Mouse (Mus musculus): Measurements from ENCODE around the gene Nfix. TPM values are rescaled to one million over a fixed set of nuclear protein-coding genes. Genes with fewer than 3 reads are reported as not detected.

Nfix gene
- polyA plus RNA-seq, 1 experiment from 2014 or later = 61.4 TPM

- Histone ChIP-seq H3K9ac (peak overlapping the region; percentile 10; the same call in 1 of the 2 replicates), H3K4me2 (replicated peaks) (peak overlapping the region; percentile 40), H3K4me1 (peaks cover 98% of the 10 kb centered on the region), H3K27me3 (peaks cover 27% of the 10 kb centered on the region), H3K9me3 (replicated peaks) (no peaks in the 10 kb centered on the region), H3K36me3 (no peaks in the 10 kb centered on the region), H3K4me3 (replicated peaks) (peak overlapping the region; percentile 19), H3K27ac (replicated peaks) (no peak overlapping the region; the same call in 1 of the 2 replicates)
- 20% methylated on average over 33 of the region's 33 CpGs for WGBS
- no peak for ATAC-seq (ENCODE audit: insufficient number of reproducible peaks, low FRiP score, low TSS enrichment, low read depth)
These were observed 16.1 kb downstream of the Nfix start for GRCm38 (mm10) chr8:84783919-84784581.

GRCm38 (mm10) chr8:84783198-84783918 is 16.8 kb downstream of the Nfix start:
- H3K27me3 ChIP-seq = peaks cover 27% of the 10 kb centered on the region

GRCm38 (mm10) chr8:84782680-84783079 is 17.5 kb downstream of the Nfix start:
- H3K4me1 ChIP-seq = peaks cover 97% of the 10 kb centered on the region
- no peaks in the 10 kb centered on the region for H3K9me3 ChIP-seq (replicated peaks)
- no peak overlapping the region for H3K4me3 ChIP-seq (replicated peaks)
- no peaks in the 10 kb centered on the region for H3K36me3 ChIP-seq
- peak overlapping the region; percentile 65 for H3K27ac ChIP-seq (replicated peaks)
- 43% methylated on average over 10 of the region's 10 CpGs for whole genome bisulfite sequencing
- H3K4me2 ChIP-seq (replicated peaks) = no peak overlapping the region; the same call in 1 of the 2 replicates
- H3K27me3 ChIP-seq = peaks cover 33% of the 10 kb centered on the region
- no peak for ATAC-seq (ENCODE audit: insufficient number of reproducible peaks, low FRiP score, low TSS enrichment, low read depth)
- no peak overlapping the region for H3K9ac ChIP-seq

More at GRCm38 (mm10) chr8:84783198-84783918, 16.8 kb downstream of the Nfix start:
- Histone ChIP-seq H3K4me1 (peaks cover 98% of the 10 kb centered on the region), H3K4me3 (replicated peaks) (no peak overlapping the region), H3K9ac (no peak overlapping the region), H3K9me3 (replicated peaks) (no peaks in the 10 kb centered on the region), H3K4me2 (replicated peaks) (no peak overlapping the region), H3K27ac (replicated peaks) (peak overlapping the region; percentile 65; the same call in 1 of the 2 replicates), H3K36me3 (no peaks in the 10 kb centered on the region)
- ATAC-seq (ENCODE audit: insufficient number of reproducible peaks, low FRiP score, low TSS enrichment, low read depth) = no peak
- WGBS = 44% methylated on average over 11 of the region's 11 CpGs

GRCm38 (mm10) chr8:84781686-84782505 is 18.2 kb downstream of the Nfix start:
- WGBS = 23% methylated on average over 5 of the region's 5 CpGs
- H3K4me3 ChIP-seq (replicated peaks) = no peak overlapping the region
- H3K4me1 ChIP-seq = peaks cover 89% of the 10 kb centered on the region
- no peaks in the 10 kb centered on the region for H3K36me3 ChIP-seq
- H3K27ac ChIP-seq (replicated peaks) = peak overlapping the region; percentile 67
- H3K9me3 ChIP-seq (replicated peaks) = no peaks in the 10 kb centered on the region
- H3K27me3 ChIP-seq = peaks cover 30% of the 10 kb centered on the region
- no peak for ATAC-seq (ENCODE audit: insufficient number of reproducible peaks, low FRiP score, low TSS enrichment, low read depth)
- no peak overlapping the region; the same call in 1 of the 2 replicates for H3K4me2 ChIP-seq (replicated peaks)
- H3K9ac ChIP-seq = no peak overlapping the region

- Histone ChIP-seq H3K36me3 (no peaks in the 10 kb centered on the region), H3K9ac (no peak overlapping the region), H3K4me3 (replicated peaks) (no peak overlapping the region), H3K27ac (replicated peaks) (peak overlapping the region; percentile 67), H3K9me3 (replicated peaks) (no peaks in the 10 kb centered on the region), H3K4me1 (peaks cover 87% of the 10 kb centered on the region), H3K27me3 (peaks cover 26% of the 10 kb centered on the region), H3K4me2 (replicated peaks) (no peak overlapping the region; the same call in 1 of the 2 replicates)
- ATAC-seq (ENCODE audit: insufficient number of reproducible peaks, low FRiP score, low TSS enrichment, low read depth) = no peak
- WGBS = 39% methylated on average over 6 of the region's 6 CpGs
These were observed 19.0 kb downstream of the Nfix start for GRCm38 (mm10) chr8:84780949-84781680.

GRCm38 (mm10) chr8:84780225-84780555 is 20.0 kb downstream of the Nfix start:
- Histone ChIP-seq H3K27me3 (peaks cover 23% of the 10 kb centered on the region), H3K9me3 (replicated peaks) (no peaks in the 10 kb centered on the region), H3K4me2 (replicated peaks) (peak overlapping the region; percentile 31), H3K4me3 (replicated peaks) (no peak overlapping the region), H3K36me3 (no peaks in the 10 kb centered on the region), H3K27ac (replicated peaks) (peak overlapping the region; percentile 67), H3K9ac (no peak overlapping the region), H3K4me1 (peaks cover 88% of the 10 kb centered on the region)
- WGBS = 41% methylated on average over 13 of the region's 13 CpGs
- ATAC-seq (ENCODE audit: insufficient number of reproducible peaks, low FRiP score, low TSS enrichment, low read depth) = no peak

GRCm38 (mm10) chr8:84779519-84780224 is 20.5 kb downstream of the Nfix start:
- Histone ChIP-seq H3K9ac (no peak overlapping the region), H3K27ac (replicated peaks) (peak overlapping the region; percentile 67), H3K4me1 (peaks cover 86% of the 10 kb centered on the region)

GRCm38 (mm10) chr8:84778638-84779380 is 21.3 kb downstream of the Nfix start:
- H3K4me3 ChIP-seq (replicated peaks) = no peak overlapping the region
- H3K27ac ChIP-seq (replicated peaks) = peak overlapping the region; percentile 67; the same call in 1 of the 2 replicates
- H3K27me3 ChIP-seq = peaks cover 13% of the 10 kb centered on the region
- peaks cover 82% of the 10 kb centered on the region for H3K4me1 ChIP-seq
- H3K4me2 ChIP-seq (replicated peaks) = peak overlapping the region; percentile 31; the same call in 1 of the 2 replicates
- 36% methylated on average over 11 of the region's 11 CpGs for WGBS
- no peaks in the 10 kb centered on the region for H3K36me3 ChIP-seq
- no peaks in the 10 kb centered on the region for H3K9me3 ChIP-seq (replicated peaks)
- no peak for ATAC-seq (ENCODE audit: insufficient number of reproducible peaks, low FRiP score, low TSS enrichment, low read depth)
- no peak overlapping the region for H3K9ac ChIP-seq

More at GRCm38 (mm10) chr8:84779519-84780224, 20.5 kb downstream of the Nfix start:
- H3K4me2 ChIP-seq (replicated peaks) = peak overlapping the region; percentile 31
- H3K9me3 ChIP-seq (replicated peaks) = no peaks in the 10 kb centered on the region
- H3K27me3 ChIP-seq = peaks cover 19% of the 10 kb centered on the region
- no peaks in the 10 kb centered on the region for H3K36me3 ChIP-seq
- 34% methylated on average over 19 of the region's 19 CpGs for WGBS
- no peak for ATAC-seq (ENCODE audit: insufficient number of reproducible peaks, low FRiP score, low TSS enrichment, low read depth)
- H3K4me3 ChIP-seq (replicated peaks) = no peak overlapping the region

GRCm38 (mm10) chr8:84777899-84778637 is 22.1 kb downstream of the Nfix start:
- Histone ChIP-seq H3K4me2 (replicated peaks) (no peak overlapping the region), H3K27me3 (peaks cover 13% of the 10 kb centered on the region)

More at GRCm38 (mm10) chr8:84777899-84778637, 22.1 kb downstream of the Nfix start:
- Histone ChIP-seq H3K9me3 (replicated peaks) (no peaks in the 10 kb centered on the region), H3K4me3 (replicated peaks) (no peak overlapping the region), H3K36me3 (no peaks in the 10 kb centered on the region), H3K9ac (no peak overlapping the region), H3K27ac (replicated peaks) (no peak overlapping the region), H3K4me1 (peaks cover 79% of the 10 kb centered on the region)
- 58% methylated on average over 10 of the region's 10 CpGs for WGBS
- no peak for ATAC-seq (ENCODE audit: insufficient number of reproducible peaks, low FRiP score, low TSS enrichment, low read depth)
